Mouse (Mus musculus) heart, embryonic 13.5 days (tissue): Measurements from ENCODE around the gene 2300002M23Rik. TPM values are rescaled to one million over a fixed set of nuclear protein-coding genes. Genes with fewer than 3 reads are reported as not detected.

Experiments used
- ATAC-seq: fragments of 200-750 bp; cut with Nextera tagmentation; 2 replicates; pipeline ENCODE4 v1.8.0; 2017; ENCODE audit warnings: moderate TSS enrichment; ENCODE audit not compliant: insufficient number of reproducible peaks, low FRiP score, low TSS enrichment; ENCODE audit errors: extremely low read depth
- H3K27ac ChIP-seq: fragments of 300-500 bp; sonication (generic); replicated peaks from 2 replicates; pipeline ENCODE4 v1.5.1; 2015; ENCODE audit warnings: moderate library complexity, mild to moderate bottlenecking, inconsistent platforms
- H3K27me3 ChIP-seq: fragments of 300-500 bp; sonication (generic); replicated peaks from 2 replicates; pipeline ENCODE4 v1.6.1; 2015; ENCODE audit warnings: mild to moderate bottlenecking, inconsistent platforms
- H3K36me3 ChIP-seq: fragments of 300-500 bp; sonication (generic); 2 replicates; pipeline ENCODE4 v1.6.1; 2015; ENCODE audit warnings: mild to moderate bottlenecking, inconsistent platforms
- H3K4me1 ChIP-seq: fragments of 300-500 bp; sonication (generic); 2 replicates; pipeline ENCODE4 v1.6.1; 2015; ENCODE audit warnings: inconsistent platforms
- H3K4me2 ChIP-seq: fragments of 300-500 bp; sonication (generic); 2 replicates; pipeline ENCODE4 v1.6.1; 2015; ENCODE audit warnings: inconsistent platforms, mild to moderate bottlenecking, moderate library complexity
- H3K4me3 ChIP-seq: fragments of 300-500 bp; sonication (generic); 2 replicates; pipeline ENCODE4 v1.5.1; 2015; ENCODE audit warnings: moderate library complexity, mild to moderate bottlenecking, inconsistent platforms
- H3K9ac ChIP-seq: fragments of 300-500 bp; sonication (generic); 2 replicates; pipeline ENCODE4 v1.6.1; 2015; ENCODE audit warnings: inconsistent platforms, mild to moderate bottlenecking, moderate library complexity
- H3K9me3 ChIP-seq: fragments of 300-500 bp; sonication (generic); 2 replicates; pipeline ENCODE4 v1.6.1; 2016; ENCODE audit warnings: inconsistent platforms
- WGBS: fragments of 180-500 bp; shearing (Covaris S2); methylation state at CpG from one replicate; pipeline ENCODE4 v1.1.7; 2015; ENCODE audit warnings: mixed read lengths; 5-methylcytosine and 5-hydroxymethylcytosine counted together
- polyA plus RNA-seq: library from polyadenylated mRNA; unstranded; fragments of >200 nt; fragmentation: Nextera tagmentation; extraction: Ambion mirVana; gene quantifications from 2 replicates; pipeline ENCODE4 v1.2.1, GENCODE M21; 2015

2300002M23Rik gene
- polyA plus RNA-seq, 1 experiment from 2014 or later = not detected

DNA sequence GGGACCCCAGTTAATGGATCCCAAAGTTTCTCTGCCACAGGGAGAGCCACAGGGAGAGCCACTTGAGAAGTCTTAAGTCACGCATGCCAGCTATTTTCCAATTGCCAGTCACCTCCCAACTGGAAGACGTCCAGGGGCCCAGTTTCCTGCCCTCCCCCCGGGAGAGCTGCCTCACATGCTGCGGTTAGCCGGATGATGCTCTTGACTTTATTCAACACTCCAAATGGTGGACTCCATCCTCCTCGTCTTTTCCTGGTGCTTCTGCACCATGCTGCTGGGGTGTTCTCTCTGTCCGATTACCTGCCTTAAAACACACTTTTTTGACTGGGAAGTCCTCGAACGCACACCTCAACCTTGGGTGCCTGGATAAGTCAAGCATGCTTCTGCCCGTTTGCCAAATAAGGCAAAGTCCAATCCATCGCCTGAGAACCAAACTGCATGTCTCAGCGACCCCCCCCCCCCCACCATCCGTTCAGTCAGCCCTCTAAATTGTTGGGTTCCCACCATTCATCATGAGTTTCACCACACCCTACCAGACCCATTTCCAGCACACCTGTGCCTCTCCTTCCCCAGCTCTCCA lies 11.0 kb upstream of the 2300002M23Rik start:
- H3K27me3 ChIP-seq = no peaks in the 10 kb centered on the region
- H3K9me3 ChIP-seq = no peaks in the 10 kb centered on the region
- WGBS = 81% methylated on average over 13 of the region's 13 CpGs
- H3K4me1 ChIP-seq = peaks cover 14% of the 10 kb centered on the region
- H3K4me2 ChIP-seq = no peak overlapping the region
- H3K36me3 ChIP-seq = no peaks in the 10 kb centered on the region
- ATAC-seq = no peak
- no peak overlapping the region for H3K27ac ChIP-seq
- no peak overlapping the region for H3K9ac ChIP-seq
- no peak overlapping the region for H3K4me3 ChIP-seq

DNA sequence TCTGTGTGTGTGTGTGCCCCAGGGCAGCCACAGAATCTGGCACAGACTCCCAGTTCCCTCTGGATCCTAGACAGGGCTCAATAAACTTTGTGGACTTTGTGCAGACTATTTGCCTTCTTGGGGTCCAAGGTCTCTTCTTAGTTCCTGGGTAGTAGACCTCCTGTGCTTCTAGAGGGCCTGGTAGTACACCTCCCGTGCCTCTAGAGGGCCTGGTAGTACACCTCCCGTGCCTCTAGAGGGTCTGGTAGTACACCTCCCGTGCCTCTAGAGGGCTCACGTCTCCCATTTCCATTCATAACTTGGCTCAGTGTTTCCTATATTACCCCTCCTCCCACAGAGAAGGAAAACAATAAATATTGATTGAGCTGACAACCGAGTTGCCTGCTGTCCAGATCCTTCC lies 10.4 kb upstream of the 2300002M23Rik start:
- ATAC-seq = no peak
- Histone ChIP-seq H3K27me3 (no peaks in the 10 kb centered on the region), H3K4me2 (no peak overlapping the region), H3K9me3 (no peaks in the 10 kb centered on the region), H3K4me3 (no peak overlapping the region), H3K36me3 (no peaks in the 10 kb centered on the region), H3K4me1 (peaks cover 8% of the 10 kb centered on the region), H3K27ac (no peak overlapping the region), H3K9ac (no peak overlapping the region)
- WGBS = 27% methylated on average over 5 of the region's 5 CpGs

- no peak overlapping the region for H3K4me2 ChIP-seq
- no peaks in the 10 kb centered on the region for H3K27me3 ChIP-seq
- peaks cover 3% of the 10 kb centered on the region; the same call in 1 of the 2 replicates for H3K4me1 ChIP-seq
- ATAC-seq = no peak
- no peak overlapping the region for H3K9ac ChIP-seq
- H3K36me3 ChIP-seq = no peaks in the 10 kb centered on the region
- H3K27ac ChIP-seq = no peak overlapping the region
- H3K9me3 ChIP-seq = no peaks in the 10 kb centered on the region
- 59% methylated on average over 9 of the region's 9 CpGs for WGBS
- no peak overlapping the region for H3K4me3 ChIP-seq
Observed at GRCm38 (mm10) chr17:35557351-35557750, 9.9 kb upstream of the 2300002M23Rik start.

- H3K27ac ChIP-seq = no peak overlapping the region
- no peak overlapping the region for H3K4me3 ChIP-seq
- no peak overlapping the region for H3K9ac ChIP-seq
- H3K4me2 ChIP-seq = no peak overlapping the region
- H3K9me3 ChIP-seq = no peaks in the 10 kb centered on the region
- no peaks in the 10 kb centered on the region for H3K27me3 ChIP-seq
- 0 out of 2 replicates have a peak, but pooled peaks cover 3% of the 10 kb centered on the region for H3K4me1 ChIP-seq
- no peaks in the 10 kb centered on the region for H3K36me3 ChIP-seq
- no peak for ATAC-seq
- 47% methylated on average over 8 of the region's 8 CpGs for WGBS
Observed at GRCm38 (mm10) chr17:35558216-35558615, 9.0 kb upstream of the 2300002M23Rik start.

GRCm38 (mm10) chr17:35567767-35568166 lies 517 bp downstream of the 2300002M23Rik start:
- no peak overlapping the region for H3K4me3 ChIP-seq
- no peaks in the 10 kb centered on the region for H3K9me3 ChIP-seq
- 0 out of 2 replicates have a peak overlapping the region, but pooled peaks have one; percentile 9 for H3K4me2 ChIP-seq
- H3K9ac ChIP-seq = no peak overlapping the region
- H3K36me3 ChIP-seq = no peaks in the 10 kb centered on the region
- H3K4me1 ChIP-seq = peaks cover 13% of the 10 kb centered on the region
- H3K27me3 ChIP-seq = peaks cover 45% of the 10 kb centered on the region
- no peak for ATAC-seq
- no peak overlapping the region for H3K27ac ChIP-seq
- 18% methylated on average over 9 of the region's 9 CpGs for WGBS

DNA sequence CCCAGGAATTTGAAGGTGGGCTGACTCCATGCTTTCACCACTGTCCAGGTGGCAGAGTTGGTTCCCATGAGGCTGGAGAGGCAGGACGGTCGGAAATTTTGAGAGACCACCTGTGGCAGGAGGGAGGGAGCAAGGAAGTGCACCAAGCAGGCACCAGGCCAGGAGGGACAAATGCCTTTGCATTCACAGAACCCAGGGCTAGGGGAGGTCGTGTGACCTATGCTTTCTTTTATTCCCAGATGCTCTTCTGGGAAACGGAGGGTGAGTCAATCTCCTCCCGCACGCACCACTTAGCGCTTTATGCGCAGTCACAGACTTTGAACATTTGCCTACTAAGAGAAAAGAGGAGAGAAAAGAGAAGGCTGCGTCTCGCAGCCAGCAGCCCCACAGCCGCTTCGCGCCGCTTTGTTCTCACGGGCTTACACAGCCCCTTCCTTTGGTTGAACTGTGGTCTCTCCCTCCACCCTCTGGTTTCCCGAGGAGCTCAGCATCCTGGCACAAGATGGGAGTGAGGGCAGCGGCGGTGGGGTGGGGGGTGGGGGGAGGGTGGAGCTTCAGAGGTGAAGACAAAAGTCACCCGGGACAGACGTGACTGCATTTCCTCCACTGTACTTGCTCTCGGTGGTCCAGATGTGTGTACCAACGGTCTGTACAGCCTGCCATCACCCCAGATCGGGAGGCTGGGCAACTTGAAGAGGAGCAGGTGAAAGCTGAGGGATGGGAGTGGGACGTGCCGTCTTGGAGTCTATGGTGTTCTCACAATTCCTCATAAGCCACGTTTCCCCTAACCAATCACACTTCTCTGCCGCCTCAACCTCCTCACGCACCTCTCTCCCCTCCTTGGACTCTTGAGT lies 2.1 kb downstream of the 2300002M23Rik start:
- 6% methylated on average over 28 of the region's 28 CpGs for WGBS
- peak overlapping the region; percentile 46 for H3K4me3 ChIP-seq
- H3K27ac ChIP-seq = no peak overlapping the region
- ATAC-seq = peak; percentile 37
- peaks cover 13% of the 10 kb centered on the region for H3K4me1 ChIP-seq
- peak overlapping the region; percentile 75 for H3K9ac ChIP-seq
- H3K4me2 ChIP-seq = peak overlapping the region; percentile 71
- H3K27me3 ChIP-seq = peaks cover 47% of the 10 kb centered on the region
- H3K36me3 ChIP-seq = no peaks in the 10 kb centered on the region
- no peaks in the 10 kb centered on the region for H3K9me3 ChIP-seq

DNA sequence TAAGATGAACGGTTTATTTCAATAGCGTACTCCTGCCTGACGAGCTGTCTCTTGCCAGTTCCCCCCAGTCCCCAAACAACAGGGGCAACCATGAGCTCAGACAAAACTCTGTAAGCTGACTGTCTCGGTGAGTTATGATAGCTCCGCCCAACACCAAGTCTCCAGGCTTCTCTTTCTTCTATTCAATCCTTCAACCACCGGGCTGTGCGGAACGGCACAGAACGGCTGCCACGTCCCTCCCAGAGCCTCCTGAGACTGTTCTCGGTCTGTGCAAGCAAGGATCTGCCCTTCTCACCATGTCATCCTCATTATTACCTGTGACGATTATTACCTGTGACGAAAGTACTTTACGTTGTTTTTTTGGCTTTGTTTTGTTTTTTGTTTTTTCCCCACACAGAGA lies 3.6 kb downstream of the 2300002M23Rik start:
- WGBS = 82% methylated on average over 14 of the region's 14 CpGs
- Histone ChIP-seq H3K27ac (no peak overlapping the region), H3K4me2 (no peak overlapping the region), H3K9me3 (no peaks in the 10 kb centered on the region), H3K4me3 (no peak overlapping the region), H3K27me3 (peaks cover 51% of the 10 kb centered on the region), H3K9ac (no peak overlapping the region), H3K36me3 (no peaks in the 10 kb centered on the region), H3K4me1 (peaks cover 13% of the 10 kb centered on the region)
- ATAC-seq = no peak

- Histone ChIP-seq H3K4me2 (no peak overlapping the region), H3K4me1 (peaks cover 13% of the 10 kb centered on the region), H3K36me3 (no peaks in the 10 kb centered on the region), H3K9me3 (no peaks in the 10 kb centered on the region), H3K4me3 (no peak overlapping the region), H3K27me3 (peaks cover 51% of the 10 kb centered on the region), H3K27ac (no peak overlapping the region), H3K9ac (no peak overlapping the region)
- no peak for ATAC-seq
- 85% methylated on average over 7 of the region's 7 CpGs for WGBS
Observed at GRCm38 (mm10) chr17:35571477-35571876, 4.2 kb downstream of the 2300002M23Rik start.

- H3K27me3 ChIP-seq = peaks cover 33% of the 10 kb centered on the region
- no peak for ATAC-seq
- H3K27ac ChIP-seq = no peak overlapping the region
- no peak overlapping the region for H3K4me2 ChIP-seq
- no peaks in the 10 kb centered on the region for H3K36me3 ChIP-seq
- 16% methylated on average over 6 of the region's 6 CpGs for WGBS
- no peaks in the 10 kb centered on the region for H3K4me1 ChIP-seq
- no peak overlapping the region for H3K4me3 ChIP-seq
- no peak overlapping the region for H3K9ac ChIP-seq
- no peaks in the 10 kb centered on the region for H3K9me3 ChIP-seq
Observed at GRCm38 (mm10) chr17:35578211-35578610, 11.0 kb downstream of the 2300002M23Rik start.

DNA sequence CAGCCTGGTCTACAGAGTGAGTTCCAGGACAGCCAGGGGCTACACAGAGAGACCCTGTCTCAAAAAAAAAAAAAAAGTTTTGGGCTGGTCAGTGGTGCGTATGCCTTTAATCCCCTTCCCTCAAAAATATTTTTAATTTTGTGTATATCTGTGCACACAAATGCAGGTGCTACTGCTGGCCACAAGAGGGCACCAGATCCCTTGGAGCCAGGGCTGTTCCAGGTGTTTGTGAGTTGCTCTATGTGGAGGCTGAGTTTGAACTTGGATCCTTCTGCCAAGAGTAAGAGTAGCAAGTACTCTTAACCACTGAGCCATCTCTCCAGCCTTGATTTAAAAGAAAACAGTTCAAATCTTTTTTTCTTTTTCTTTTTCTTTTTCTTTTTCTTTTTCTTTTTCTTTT lies 15.7 kb downstream of the 2300002M23Rik start:
- H3K36me3 ChIP-seq = no peaks in the 10 kb centered on the region
- H3K4me3 ChIP-seq = no peak overlapping the region
- no peak overlapping the region for H3K4me2 ChIP-seq
- ATAC-seq = no peak
- H3K9me3 ChIP-seq = no peaks in the 10 kb centered on the region
- no peak overlapping the region for H3K9ac ChIP-seq
- WGBS = 85% methylated on average over 1 of the region's 1 CpGs
- no peak overlapping the region for H3K27ac ChIP-seq
- H3K27me3 ChIP-seq = peaks cover 9% of the 10 kb centered on the region
- peaks cover 3% of the 10 kb centered on the region; the same call in 1 of the 2 replicates for H3K4me1 ChIP-seq

DNA sequence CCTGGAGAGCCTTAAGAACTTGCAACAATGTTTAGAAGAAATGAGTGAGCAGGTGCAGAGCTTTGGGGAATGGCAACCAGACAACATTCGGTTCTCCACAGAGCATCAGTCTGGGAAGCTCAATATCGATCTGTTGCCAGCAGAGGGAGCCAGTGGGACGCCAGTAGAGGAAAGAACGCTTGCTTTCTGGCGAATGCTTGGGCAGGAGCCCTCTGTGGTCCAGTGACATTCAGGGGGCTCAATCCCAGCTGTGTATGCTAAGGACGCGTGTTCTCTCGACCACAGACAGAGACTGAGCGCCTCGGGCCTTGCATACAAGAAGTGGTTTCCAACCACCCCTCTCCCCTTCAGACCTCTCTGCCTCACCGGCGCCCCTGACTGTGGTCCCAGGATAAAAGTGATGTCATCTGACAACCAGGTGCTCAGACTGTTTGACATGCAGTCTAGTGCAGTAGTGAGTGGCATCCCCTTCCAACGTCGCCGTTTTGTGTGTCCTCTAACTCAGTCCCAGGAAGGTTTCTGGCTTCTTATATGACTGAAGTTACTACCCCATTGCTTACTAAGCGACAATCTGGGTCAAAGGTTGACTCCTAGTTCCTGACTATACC lies 17.2 kb downstream of the 2300002M23Rik start:
- Histone ChIP-seq H3K4me3 (peak overlapping the region; percentile 17; the same call in 1 of the 2 replicates), H3K4me2 (peak overlapping the region; percentile 57), H3K4me1 (peaks cover 3% of the 10 kb centered on the region; the same call in 1 of the 2 replicates), H3K27me3 (peaks cover 9% of the 10 kb centered on the region), H3K36me3 (no peaks in the 10 kb centered on the region), H3K27ac (no peak overlapping the region), H3K9me3 (no peaks in the 10 kb centered on the region), H3K9ac (peak overlapping the region; percentile 41)
- no peak for ATAC-seq
- 16% methylated on average over 16 of the region's 16 CpGs for WGBS
